In genomic region chr16:35982506-35982901, GRCm38 (mm10) we compare ENCODE assay signal across 8 mouse cellular contexts. TPM values are rescaled to one million over a fixed set of nuclear protein-coding genes. Genes with fewer than 3 reads are reported as not detected.
DNase-seq lines count a peak whose midpoint lies in the region; ATAC-seq and TF ChIP-seq lines count a peak whose summit lies in the region.

No protein-coding gene starts in this region.

- H3K9me3 ChIP-seq in heart, embryonic 11.5 days (replicated peaks; ENCODE audit: control insufficient read depth, low read length), result no peaks in the 10 kb centered on the region
- no peaks in the 10 kb centered on the region for H3K9me3 ChIP-seq in MEL (replicated peaks; ENCODE audit: insufficient read depth, low read length)
- H3K9me3 ChIP-seq in heart, embryonic 15.5 days (replicated peaks), result no peaks in the 10 kb centered on the region

- H3K79me2 ChIP-seq in MEL (ENCODE audit: control insufficient read depth, insufficient read depth, low read length, poor library complexity), result peaks cover 39% of the 10 kb centered on the region

- WGBS in heart, embryonic 11.5 days (ENCODE audit: insufficient replicate concordance), result 3% methylated on average over 15 of the region's 15 CpGs
- WGBS in heart, embryonic 15.5 days, result 4% methylated on average over 15 of the region's 15 CpGs

- H3K4me1 ChIP-seq in heart, embryonic 11.5 days (ENCODE audit: control insufficient read depth, insufficient read depth, low read length), result peaks cover 4% of the 10 kb centered on the region; the same call in 1 of the 2 replicates
- H3K4me1 ChIP-seq in MEL (ENCODE audit: control insufficient read depth in 1 of 2, insufficient read depth in 2 of 2, low read length in 2 of 2), result peaks cover 4 to 12% of the 10 kb centered on the region in 2 experiments
- H3K4me1 ChIP-seq in heart, embryonic 15.5 days (replicated peaks), result peaks cover 12% of the 10 kb centered on the region

- intact Hi-C loops in heart, postnatal 10 days (cut with DNase I), result loop anchor here (5.0 kb wide), 1 partner anchor 90 kb away; the partner anchor contains the start of genes Ccdc58 and Fam162a

- no peak for DNase-seq in heart, postnatal 10 days
- DNase-seq in MEL (ENCODE audit: low read depth, low spot score), result no peak
- DNase-seq in frontal cortex, postnatal 36 days (ENCODE audit: low spot score in 2 of 2), result no peak
- no peak for DNase-seq in T-cell, adult 2 months (ENCODE audit: low spot score)
- no peak for DNase-seq in right cerebral cortex, postnatal 10 days (ENCODE audit: low spot score in 2 of 2)

- no peak for ATAC-seq in heart, embryonic 11.5 days (replicated peaks; ENCODE audit: insufficient number of reproducible peaks, low FRiP score, low TSS enrichment)
- no peak for ATAC-seq in heart, embryonic 15.5 days (replicated peaks; ENCODE audit: insufficient number of reproducible peaks, insufficient read depth, low FRiP score, low read depth)
- 0 out of 2 replicates have a peak, but pooled peaks have one; percentile 0 for ATAC-seq in megakaryocyte, adult 5-6 weeks (ENCODE audit: poor library complexity, severe bottlenecking)

- no peak for TF ChIP-seq CTCF in MEL (IDR thresholded peaks at IDR 0.05 in 2 of 3, conservative IDR thresholded peaks at IDR 0.05 in 1 of 3; ENCODE audit: control insufficient read depth in 1 of 3, insufficient read depth in 1 of 3, low read depth in 2 of 3, low read length in 3 of 3, poor library complexity in 1 of 3, severe bottlenecking in 1 of 3)

- H3K4me3 ChIP-seq in heart, embryonic 11.5 days (ENCODE audit: low read depth, low read length), result peak overlapping the region; percentile 95
- peak overlapping the region; percentile 78 to 80 for H3K4me3 ChIP-seq in MEL (ENCODE audit: control insufficient read depth in 1 of 2, insufficient read depth in 1 of 2, low read depth in 2 of 2, low read length in 2 of 2)
- peak overlapping the region; percentile 95 for H3K4me3 ChIP-seq in heart, embryonic 15.5 days

- H3K4me2 ChIP-seq in heart, embryonic 11.5 days, result peak overlapping the region; percentile 77
- peak overlapping the region; percentile 83 for H3K4me2 ChIP-seq in heart, embryonic 15.5 days

- H3K27me3 ChIP-seq in heart, embryonic 11.5 days (ENCODE audit: control insufficient read depth, insufficient read depth, low read length), result no peaks in the 10 kb centered on the region
- no peaks in the 10 kb centered on the region for H3K27me3 ChIP-seq in MEL (ENCODE audit: control insufficient read depth in 1 of 2, insufficient read depth in 2 of 2, low read length in 2 of 2)
- no peaks in the 10 kb centered on the region for H3K27me3 ChIP-seq in heart, embryonic 15.5 days

- H3K9ac ChIP-seq in heart, embryonic 11.5 days (ENCODE audit: low read depth, low read length), result peak overlapping the region; percentile 95
- peak overlapping the region; percentile 78 for H3K9ac ChIP-seq in MEL (ENCODE audit: control insufficient read depth, low read depth, low read length, poor library complexity, severe bottlenecking)
- H3K9ac ChIP-seq in heart, embryonic 15.5 days, result peak overlapping the region; percentile 97

- H3K27ac ChIP-seq in heart, embryonic 11.5 days (ENCODE audit: low read depth, low read length), result peak overlapping the region; percentile 100; the same call in 1 of the 2 replicates
- peak overlapping the region; percentile 95 for H3K27ac ChIP-seq in MEL (ENCODE audit: control insufficient read depth, low read depth, low read length)
- H3K27ac ChIP-seq in heart, embryonic 15.5 days, result peak overlapping the region; percentile 100

- H3K36me3 ChIP-seq in heart, embryonic 11.5 days (ENCODE audit: control insufficient read depth, insufficient read depth, low read length), result no peaks in the 10 kb centered on the region
- peaks cover 0 to 30% of the 10 kb centered on the region in 2 experiments; a peak in 2 of 4 replicates for H3K36me3 ChIP-seq in MEL (ENCODE audit: control insufficient read depth in 1 of 2, insufficient read depth in 2 of 2, low read length in 2 of 2)
- H3K36me3 ChIP-seq in heart, embryonic 15.5 days, result no peaks in the 10 kb centered on the region

- 0 out of 4 replicates have a peak, but pooled peaks of 1 of the 2 experiments have one; percentile 7 for TF ChIP-seq EP300 in MEL (IDR thresholded peaks at IDR 0.05; ENCODE audit: low read depth in 1 of 2, low read length in 2 of 2)

- TF ChIP-seq RAD21 in MEL (IDR thresholded peaks at IDR 0.05; ENCODE audit: low read depth, low read length), result no peak

- no peak for TF ChIP-seq POLR2A in MEL (IDR thresholded peaks at IDR 0.05; ENCODE audit: control insufficient read depth in 1 of 2, insufficient read depth in 1 of 2, low read depth in 1 of 2, low read length in 2 of 2, poor library complexity in 1 of 2)

TF ChIP-seq in MEL, 35 proteins besides CTCF, POLR2A, EP300 and RAD21:
- 0 out of 2 replicates have a peak, but pooled peaks have one; percentile 15 for TF ChIP-seq ZMIZ1 (IDR thresholded peaks at IDR 0.05; ENCODE audit: low read depth, low read length)
- 0 out of 2 replicates have a peak, but pooled peaks have one; percentile 29 for TF ChIP-seq ETS1 (IDR thresholded peaks at IDR 0.05; ENCODE audit: low read depth, low read length)
- peak; percentile 71 for TF ChIP-seq ZNF384 (IDR thresholded peaks at IDR 0.05; ENCODE audit: low read depth, low read length)
- no peak for TF ChIP-seq USF2 (IDR thresholded peaks at IDR 0.05; ENCODE audit: borderline replicate concordance in 1 of 2, insufficient read depth in 1 of 2, low read depth in 1 of 2, low read length in 2 of 2)

RNA-seq across cellular contexts. Expression of gene Kpna1, which starts 4.0 kb away (rescaled TPM):
- polyA plus RNA-seq in heart, embryonic 11.5 days (2014; fragmentation: Nextera tagmentation; extraction: Ambion mirVana), result 49.9 and 58.1 TPM in 2 replicates
- total RNA-seq in heart, postnatal 10 days (2021), result 100 to 1,000 TPM in 1 of 2 experiments, 10 to 100 TPM in 1; 96.9 to 104 TPM
- total RNA-seq in MEL (2012; rRNA removed), result 24.5 and 25.2 TPM in 2 replicates
- 10 to 100 TPM in 1 of 2 experiments, not detected in 1; 34.9 TPM for polyA plus RNA-seq in MEL (2012; ENCODE audit: insufficient read depth in 1 of 2, insufficient read length in 2 of 2, low read depth in 1 of 2, low replicate concordance in 2 of 2, missing spikeins in 1 of 2)
- polyA plus RNA-seq in heart, embryonic 15.5 days (2015; fragmentation: Nextera tagmentation; extraction: Ambion mirVana), result 38.0 and 39.1 TPM in 2 replicates
- 36.0 and 39.1 TPM in 2 replicates for total RNA-seq in megakaryocyte, adult 5-6 weeks (2015)
- total RNA-seq in megakaryocyte, adult 5-6 weeks (2017), result 29.4 and 31.9 TPM in 2 replicates

RNA-seq across cellular contexts. Expression of gene Dtx3l, which starts 43.6 kb away (rescaled TPM):
- polyA plus RNA-seq in heart, embryonic 11.5 days (2014; fragmentation: Nextera tagmentation; extraction: Ambion mirVana), result 3.4 and 4.0 TPM in 2 replicates
- total RNA-seq in heart, postnatal 10 days (2021), result 10 to 100 TPM in 1 of 2 experiments, 1 to 10 TPM in 1; 9.3 to 12.7 TPM
- 3.5 and 3.9 TPM in 2 replicates for total RNA-seq in MEL (2012; rRNA removed)
- 1 to 10 TPM in 1 of 2 experiments, not detected in 1; 6.0 TPM for polyA plus RNA-seq in MEL (2012; ENCODE audit: insufficient read depth in 1 of 2, insufficient read length in 2 of 2, low read depth in 1 of 2, low replicate concordance in 2 of 2, missing spikeins in 1 of 2)
- polyA plus RNA-seq in heart, embryonic 15.5 days (2015; fragmentation: Nextera tagmentation; extraction: Ambion mirVana), result 5.5 and 8.0 TPM in 2 replicates
- 32.6 and 36.5 TPM in 2 replicates for total RNA-seq in megakaryocyte, adult 5-6 weeks (2015)
- total RNA-seq in megakaryocyte, adult 5-6 weeks (2017), result 50.0 and 51.3 TPM in 2 replicates

RNA-seq across cellular contexts. Expression of gene Parp9, which starts 44.2 kb away (rescaled TPM):
- 3.3 and 5.1 TPM in 2 replicates for polyA plus RNA-seq in heart, embryonic 11.5 days (2014; fragmentation: Nextera tagmentation; extraction: Ambion mirVana)
- 10 to 100 TPM; 11.1 to 14.4 TPM for total RNA-seq in heart, postnatal 10 days (2021)
- 3.0 and 3.4 TPM in 2 replicates for total RNA-seq in MEL (2012; rRNA removed)
- polyA plus RNA-seq in MEL (2012; ENCODE audit: insufficient read depth in 1 of 2, insufficient read length in 2 of 2, low read depth in 1 of 2, low replicate concordance in 2 of 2, missing spikeins in 1 of 2), result 1 to 10 TPM in 1 of 2 experiments, not detected in 1; 5.3 TPM
- 8.4 and 11.1 TPM in 2 replicates for polyA plus RNA-seq in heart, embryonic 15.5 days (2015; fragmentation: Nextera tagmentation; extraction: Ambion mirVana)
- 25.0 and 26.3 TPM in 2 replicates for total RNA-seq in megakaryocyte, adult 5-6 weeks (2015)
- total RNA-seq in megakaryocyte, adult 5-6 weeks (2017), result 48.2 and 63.1 TPM in 2 replicates

RNA-seq across cellular contexts. Expression of gene Wdr5b, which starts 58.5 kb away (rescaled TPM):
- polyA plus RNA-seq in heart, embryonic 11.5 days (2014; fragmentation: Nextera tagmentation; extraction: Ambion mirVana), result 6.5 and 7.6 TPM in 2 replicates
- 1 to 10 TPM; 4.4 to 5.6 TPM for total RNA-seq in heart, postnatal 10 days (2021)
- 2.1 and 3.3 TPM in 2 replicates for total RNA-seq in MEL (2012; rRNA removed)
- 1 to 10 TPM in 1 of 2 experiments, not detected in 1; 1.7 TPM for polyA plus RNA-seq in MEL (2012; ENCODE audit: insufficient read depth in 1 of 2, insufficient read length in 2 of 2, low read depth in 1 of 2, low replicate concordance in 2 of 2, missing spikeins in 1 of 2)
- polyA plus RNA-seq in heart, embryonic 15.5 days (2015; fragmentation: Nextera tagmentation; extraction: Ambion mirVana), result 6.0 and 6.8 TPM in 2 replicates
- 5.5 and 6.9 TPM in 2 replicates for total RNA-seq in megakaryocyte, adult 5-6 weeks (2015)
- 11.7 and 12.0 TPM in 2 replicates for total RNA-seq in megakaryocyte, adult 5-6 weeks (2017)
